Comparison of ENCODE assay signal across 9 mouse cellular contexts in genomic region chr5:35551855-35552837, GRCm38 (mm10). TPM values are rescaled to one million over a fixed set of nuclear protein-coding genes. Genes with fewer than 3 reads are reported as not detected.
DNase-seq lines count a peak whose midpoint lies in the region; ATAC-seq and TF ChIP-seq lines count a peak whose summit lies in the region.
"Had no signal": no experiment of that assay in that cellular context is flagged by ENCODE, and none has a peak within 500 bp of the region (broad histone marks: within the 10 kb centered on the region; RNA-seq: fewer than 3 reads in every experiment).

No protein-coding gene starts in this region.

- no peaks in the 10 kb centered on the region for H3K9me3 ChIP-seq in kidney, embryonic 15.5 days (replicated peaks)
- no peaks in the 10 kb centered on the region for H3K9me3 ChIP-seq in embryonic facial prominence, embryonic 12.5 days

- no peak for DNase-seq in kidney, adult 18-20 months
- peak; percentile 19 for DNase-seq in brain, embryonic 14.5 days (ENCODE audit: low read depth)
- DNase-seq in lung, postnatal 10 days, result peak; percentile 64
- no peak for DNase-seq in left cerebral cortex, adult 2 months (ENCODE audit: extremely low spot score in 1 of 2, low spot score in 2 of 2)
- no peak for DNase-seq in spleen, postnatal 4 days (ENCODE audit: low spot score in 2 of 2)
- DNase-seq in adrenal gland, adult 8-10 months, result no peak

- no peak for TF ChIP-seq CTCF in brain, embryonic 14.5 days (IDR thresholded peaks at IDR 0.05; ENCODE audit: borderline replicate concordance, extremely low read depth, insufficient read depth, insufficient read length)
- TF ChIP-seq CTCF in left cerebral cortex, adult 2 months (IDR thresholded peaks at IDR 0.05), result no peak

- TF ChIP-seq POLR2A in brain, embryonic 14.5 days (IDR thresholded peaks at IDR 0.05; ENCODE audit: borderline replicate concordance, extremely low read depth, insufficient read depth, insufficient read length, poor library complexity, severe bottlenecking), result no peak

- H3K27me3 ChIP-seq in kidney, embryonic 15.5 days, result no peaks in the 10 kb centered on the region
- H3K27me3 ChIP-seq in embryonic facial prominence, embryonic 12.5 days, result no peaks in the 10 kb centered on the region

- H3K36me3 ChIP-seq in kidney, embryonic 15.5 days, result peaks cover 19% of the 10 kb centered on the region
- peaks cover 14% of the 10 kb centered on the region; the same call in 1 of the 2 replicates for H3K36me3 ChIP-seq in embryonic facial prominence, embryonic 12.5 days

- no peaks in the 10 kb centered on the region for H3K4me1 ChIP-seq in kidney, embryonic 15.5 days
- H3K4me1 ChIP-seq in embryonic facial prominence, embryonic 12.5 days, result peaks cover 8% of the 10 kb centered on the region; the same call in 1 of the 2 replicates

- no peak overlapping the region for H3K9ac ChIP-seq in kidney, embryonic 15.5 days
- H3K9ac ChIP-seq in embryonic facial prominence, embryonic 12.5 days, result no peak overlapping the region

- 48% methylated on average over 7 of the region's 7 CpGs for WGBS in kidney, embryonic 15.5 days
- 48% methylated on average over 7 of the region's 7 CpGs for WGBS in embryonic facial prominence, embryonic 12.5 days

- intact Hi-C loops in left cerebral cortex, adult 2 months (cut with DNase I), result no loop called here

- H3K27ac ChIP-seq in kidney, embryonic 15.5 days, result no peak overlapping the region
- H3K27ac ChIP-seq in embryonic facial prominence, embryonic 12.5 days, result 0 out of 2 replicates have a peak overlapping the region, but pooled peaks have one; percentile 6
- H3K27ac ChIP-seq in left cerebral cortex, adult 2 months, result no peak overlapping the region

- H3K4me3 ChIP-seq in kidney, embryonic 15.5 days (replicated peaks), result no peak overlapping the region
- H3K4me3 ChIP-seq in embryonic facial prominence, embryonic 12.5 days, result no peak overlapping the region
- H3K4me3 ChIP-seq in left cerebral cortex, adult 2 months, result no peak overlapping the region
- H3K4me3 ChIP-seq: erythroblast, embryonic 14.5 days had no signal

- no peak overlapping the region for H3K4me2 ChIP-seq in kidney, embryonic 15.5 days
- H3K4me2 ChIP-seq in embryonic facial prominence, embryonic 12.5 days (replicated peaks), result no peak overlapping the region

- ATAC-seq in kidney, embryonic 15.5 days (replicated peaks; ENCODE audit: low FRiP score), result 0 out of 2 replicates have a peak, but pooled peaks have one; percentile 33
- ATAC-seq in embryonic facial prominence, embryonic 12.5 days (ENCODE audit: insufficient number of reproducible peaks, insufficient read depth, low FRiP score, low TSS enrichment), result no peak

RNA-seq across cellular contexts. Expression of gene Trmt44, which starts 22.7 kb away (rescaled TPM):
- polyA plus RNA-seq in kidney, embryonic 15.5 days (2015; fragmentation: Nextera tagmentation; extraction: Ambion mirVana), result 8.3 and 10.1 TPM in 2 replicates
- polyA plus RNA-seq in brain, embryonic 14.5 days (2012; rRNA removed), result 7.3 and 7.9 TPM in 2 replicates
- polyA plus RNA-seq in embryonic facial prominence, embryonic 12.5 days (2016; fragmentation: Nextera tagmentation; extraction: Ambion mirVana), result 10.6 and 10.8 TPM in 2 replicates
- 1 to 10 TPM; 9.4 to 9.6 TPM for total RNA-seq in left cerebral cortex, adult 2 months (2021)
- 10 to 100 TPM in 1 of 4 experiments, 1 to 10 TPM in 3; 6.1 to 11.2 (median 7.7) TPM for total RNA-seq in adrenal gland, adult 8-10 months (2022)

RNA-seq across cellular contexts. Expression of gene Cpz, which starts 26.6 kb away (rescaled TPM):
- 5.8 and 7.2 TPM in 2 replicates for polyA plus RNA-seq in kidney, embryonic 15.5 days (2015; fragmentation: Nextera tagmentation; extraction: Ambion mirVana)
- polyA plus RNA-seq in brain, embryonic 14.5 days (2012; rRNA removed), result 2.3 and 4.4 TPM in 2 replicates
- polyA plus RNA-seq in embryonic facial prominence, embryonic 12.5 days (2016; fragmentation: Nextera tagmentation; extraction: Ambion mirVana), result 4.5 and 5.7 TPM in 2 replicates
- under 1 TPM in 1 of 2 experiments, not detected in 1; 0.14 TPM for total RNA-seq in left cerebral cortex, adult 2 months (2021)
- 1 to 10 TPM in 1 of 4 experiments, under 1 TPM in 2, not detected in 1; 0.67 to 2.2 (median 0.91) TPM for total RNA-seq in adrenal gland, adult 8-10 months (2022)
- polyA plus RNA-seq: erythroblast, embryonic 14.5 days had no signal

RNA-seq across cellular contexts. Expression of gene Acox3, which starts 30.7 kb away (rescaled TPM):
- 12.1 and 12.5 TPM in 2 replicates for polyA plus RNA-seq in kidney, embryonic 15.5 days (2015; fragmentation: Nextera tagmentation; extraction: Ambion mirVana)
- polyA plus RNA-seq in brain, embryonic 14.5 days (2012; rRNA removed), result 28.4 and 29.7 TPM in 2 replicates
- 12.5 and 13.4 TPM in 2 replicates for polyA plus RNA-seq in embryonic facial prominence, embryonic 12.5 days (2016; fragmentation: Nextera tagmentation; extraction: Ambion mirVana)
- total RNA-seq in left cerebral cortex, adult 2 months (2021), result 10 to 100 TPM; 31.6 to 32.0 TPM
- total RNA-seq in adrenal gland, adult 8-10 months (2022), result 10 to 100 TPM; 56.2 to 98.7 (median 78.5) TPM

Comparison
In these comparisons a context has a peak if more than half of its experiments do, and no peak if none do; other contexts are left out.
1. DNase-seq: peak in brain, embryonic 14.5 days (single experiment) and lung, postnatal 10 days (single experiment); none in kidney, adult 18-20 months (single experiment), left cerebral cortex, adult 2 months (0 of 2), spleen, postnatal 4 days (0 of 2) and adrenal gland, adult 8-10 months (single experiment).